Mouse (Mus musculus) hindbrain, embryonic 16.5 days (tissue): ENCODE measurements at regions not wholly inside any gene's neighbourhood (a gene's known extent, or its start where the extent isn't known, plus 50 kb on each side); places are given as distances from the start of the nearest gene placed in this dataset.

Experiments
- ATAC-seq: fragments of 200-750 bp; cut with Nextera tagmentation; 2 replicates; pipeline ENCODE4 v1.8.0; 2017; ENCODE audit warnings: moderate TSS enrichment, moderate library complexity
- H3K27ac ChIP-seq: fragments of 300-500 bp; sonication (generic); 2 replicates; pipeline ENCODE4 v1.5.1; 2014; ENCODE audit warnings: low read depth, mild to moderate bottlenecking, control low read depth, low read length, moderate library complexity
- H3K27me3 ChIP-seq: fragments of 300-500 bp; sonication (generic); replicated peaks from 2 replicates; pipeline ENCODE4 v1.6.1; 2014; ENCODE audit warnings: low read length; ENCODE audit not compliant: control insufficient read depth, insufficient read depth
- H3K36me3 ChIP-seq: fragments of 300-500 bp; sonication (generic); 2 replicates; pipeline ENCODE4 v1.6.1; 2014; ENCODE audit warnings: mild to moderate bottlenecking, low read length, moderate library complexity, mixed read lengths; ENCODE audit not compliant: control insufficient read depth, insufficient read depth
- H3K4me1 ChIP-seq: fragments of 300-500 bp; sonication (generic); 2 replicates; pipeline ENCODE4 v1.6.1; 2014; ENCODE audit warnings: low read depth, low read length; ENCODE audit not compliant: control insufficient read depth, insufficient read depth
- H3K4me2 ChIP-seq: fragments of 300-500 bp; sonication (generic); 2 replicates; pipeline ENCODE4 v1.6.1; 2014; ENCODE audit warnings: mild to moderate bottlenecking, low read length, control low read depth, moderate library complexity
- H3K4me3 ChIP-seq: fragments of 300-500 bp; sonication (generic); 2 replicates; pipeline ENCODE4 v1.5.1; 2014; ENCODE audit warnings: mild to moderate bottlenecking, low read length, control low read depth, moderate library complexity
- H3K9ac ChIP-seq: fragments of 300-500 bp; sonication (generic); 2 replicates; pipeline ENCODE4 v1.6.1; 2014; ENCODE audit warnings: low read depth, mild to moderate bottlenecking, control low read depth, low read length, moderate library complexity
- H3K9me3 ChIP-seq: fragments of 300-500 bp; sonication (generic); 2 replicates; pipeline ENCODE4 v1.6.1; 2014; ENCODE audit warnings: mild to moderate bottlenecking, low read length, moderate library complexity; ENCODE audit not compliant: control insufficient read depth
- WGBS: fragments of 180-500 bp; shearing (Covaris S2); extraction: QIAGEN DNeasy Blood & Tissue Kit; methylation state at CpG from one replicate; pipeline ENCODE4 v1.1.7; 2014; 5-methylcytosine and 5-hydroxymethylcytosine counted together

DNA sequence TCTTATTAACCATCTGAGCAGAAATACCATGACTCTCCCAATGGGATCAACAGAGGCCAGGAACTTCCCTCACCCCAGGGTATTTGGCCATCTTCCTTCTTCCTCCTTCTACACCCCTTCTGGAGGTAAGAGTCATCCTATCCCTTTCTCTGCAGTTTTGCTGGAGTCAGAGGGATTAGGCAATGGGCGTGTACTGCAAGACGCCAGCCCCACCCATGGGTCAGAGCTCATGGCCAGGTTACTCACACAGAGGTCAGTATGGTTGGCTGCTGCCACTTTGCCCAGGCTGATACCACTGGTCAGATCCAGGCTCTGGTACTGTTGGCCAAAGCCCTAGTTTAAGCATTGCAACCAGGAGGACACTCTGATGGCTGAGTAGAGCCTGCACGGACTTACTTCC lies 157.3 kb upstream of the Nrip1 start:
- Histone ChIP-seq H3K27me3 (no peaks in the 10 kb centered on the region), H3K36me3 (no peaks in the 10 kb centered on the region), H3K4me1 (no peaks in the 10 kb centered on the region), H3K4me3 (no peak overlapping the region), H3K9ac (no peak overlapping the region), H3K27ac (no peak overlapping the region), H3K4me2 (no peak overlapping the region), H3K9me3 (no peaks in the 10 kb centered on the region)
- no peak for ATAC-seq
- 94% methylated on average over 3 of the region's 3 CpGs for WGBS

- ATAC-seq: no peak
- 90% methylated on average over 4 of the region's 4 CpGs for WGBS
- no peaks in the 10 kb centered on the region for H3K36me3 ChIP-seq
Observed at GRCm38 (mm10) chr16:76529613-76530012, 156.0 kb upstream of the Nrip1 start.

GRCm38 (mm10) chr16:76527106-76527949 lies 153.7 kb upstream of the Nrip1 start:
- no peaks in the 10 kb centered on the region for H3K36me3 ChIP-seq
- H3K4me3 ChIP-seq: no peak overlapping the region
- H3K9ac ChIP-seq: no peak overlapping the region
- no peak overlapping the region for H3K4me2 ChIP-seq
- H3K27me3 ChIP-seq: no peaks in the 10 kb centered on the region
- ATAC-seq: no peak
- H3K9me3 ChIP-seq: no peaks in the 10 kb centered on the region
- H3K4me1 ChIP-seq: no peaks in the 10 kb centered on the region
- no peak overlapping the region for H3K27ac ChIP-seq
- WGBS: 94% methylated on average over 6 of the region's 6 CpGs

More at GRCm38 (mm10) chr16:76529613-76530012, 156.0 kb upstream of the Nrip1 start:
- H3K4me1 ChIP-seq: no peaks in the 10 kb centered on the region
- H3K27ac ChIP-seq: no peak overlapping the region
- H3K9ac ChIP-seq: no peak overlapping the region
- H3K27me3 ChIP-seq: no peaks in the 10 kb centered on the region
- no peak overlapping the region for H3K4me3 ChIP-seq
- H3K4me2 ChIP-seq: no peak overlapping the region
- no peaks in the 10 kb centered on the region for H3K9me3 ChIP-seq

- 82% methylated on average over 5 of the region's 5 CpGs for WGBS
- H3K4me3 ChIP-seq: no peak overlapping the region
Observed at GRCm38 (mm10) chr16:76525563-76525962, 151.9 kb upstream of the Nrip1 start.

DNA sequence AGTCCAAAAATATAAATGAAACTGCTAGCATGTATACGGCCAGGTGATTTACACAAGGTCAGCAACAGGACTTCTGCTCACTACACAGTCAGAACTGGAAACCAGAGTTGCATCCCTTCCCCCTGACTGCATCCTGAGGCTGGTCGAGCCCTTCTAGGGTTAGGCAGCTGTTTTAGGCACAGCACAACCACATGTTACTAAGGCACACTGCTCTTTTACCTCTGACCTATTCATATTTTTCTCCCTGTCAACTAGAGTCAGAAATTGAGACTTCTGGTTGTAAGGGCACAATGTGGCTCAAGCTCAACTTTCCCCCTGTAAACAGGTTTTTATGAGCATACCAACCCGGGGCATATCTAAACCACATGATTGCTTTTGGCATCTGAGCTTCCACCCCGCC lies 151.3 kb upstream of the Nrip1 start:
- H3K4me2 ChIP-seq: no peak overlapping the region
- no peaks in the 10 kb centered on the region for H3K36me3 ChIP-seq
- no peak for ATAC-seq
- H3K27me3 ChIP-seq: no peaks in the 10 kb centered on the region
- no peak overlapping the region for H3K4me3 ChIP-seq
- no peaks in the 10 kb centered on the region for H3K9me3 ChIP-seq
- 87% methylated on average over 4 of the region's 4 CpGs for WGBS
- H3K9ac ChIP-seq: no peak overlapping the region
- no peaks in the 10 kb centered on the region for H3K4me1 ChIP-seq
- no peak overlapping the region for H3K27ac ChIP-seq

More at GRCm38 (mm10) chr16:76525563-76525962, 151.9 kb upstream of the Nrip1 start:
- no peak overlapping the region for H3K27ac ChIP-seq
- H3K9me3 ChIP-seq: no peaks in the 10 kb centered on the region
- no peaks in the 10 kb centered on the region for H3K36me3 ChIP-seq
- no peaks in the 10 kb centered on the region for H3K27me3 ChIP-seq
- ATAC-seq: no peak
- H3K4me2 ChIP-seq: no peak overlapping the region
- H3K9ac ChIP-seq: no peak overlapping the region
- H3K4me1 ChIP-seq: no peaks in the 10 kb centered on the region

- 97% methylated on average over 6 of the region's 6 CpGs for WGBS
- Histone ChIP-seq H3K4me2 (no peak overlapping the region), H3K9me3 (no peaks in the 10 kb centered on the region), H3K27ac (no peak overlapping the region), H3K36me3 (no peaks in the 10 kb centered on the region), H3K4me1 (no peaks in the 10 kb centered on the region), H3K9ac (no peak overlapping the region), H3K27me3 (no peaks in the 10 kb centered on the region), H3K4me3 (no peak overlapping the region)
- ATAC-seq: no peak
Observed at GRCm38 (mm10) chr16:76521142-76521541, 147.5 kb upstream of the Nrip1 start.

- 59% methylated on average over 3 of the region's 3 CpGs for WGBS
Observed at GRCm38 (mm10) chr16:76520643-76520993, 147.0 kb upstream of the Nrip1 start.

DNA sequence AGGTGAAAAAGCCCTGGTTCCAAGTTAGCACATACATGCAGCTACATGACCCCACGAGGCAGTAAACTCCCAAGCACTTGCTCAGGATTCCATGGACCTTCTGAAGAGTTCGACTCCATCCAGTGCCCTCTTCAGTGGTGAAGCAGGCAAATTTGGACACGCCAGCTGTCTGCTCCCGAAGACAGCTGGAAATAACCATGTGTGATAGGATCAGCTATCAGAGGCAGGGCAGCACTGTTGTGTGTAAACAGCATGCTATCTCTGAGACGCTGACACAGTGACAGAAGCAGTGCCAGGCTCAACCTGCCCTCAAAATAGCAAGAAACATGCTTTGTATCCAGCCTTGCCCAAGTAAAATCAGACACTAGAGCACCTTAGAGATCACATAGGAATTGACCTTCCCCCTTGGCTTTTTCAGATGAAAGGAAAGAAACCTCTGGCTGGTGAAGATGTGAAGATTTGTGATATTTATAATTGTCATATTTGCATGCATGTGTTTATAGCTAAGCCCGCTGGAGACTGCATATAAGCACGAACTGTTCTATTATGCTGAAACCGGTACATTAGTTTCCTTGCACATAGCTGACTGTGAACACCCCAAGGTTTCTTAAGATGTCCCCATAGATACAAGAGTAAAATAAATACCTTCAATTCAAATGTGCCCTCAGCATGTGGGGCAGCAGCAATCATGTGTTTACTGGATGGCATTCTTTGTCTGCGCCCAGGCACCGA lies 146.4 kb upstream of the Nrip1 start:
- H3K4me3 ChIP-seq: no peak overlapping the region
- 75% methylated on average over 10 of the region's 10 CpGs for WGBS
- no peak overlapping the region for H3K27ac ChIP-seq
- peak; percentile 56 for ATAC-seq
- H3K9me3 ChIP-seq: no peaks in the 10 kb centered on the region
- no peak overlapping the region for H3K4me2 ChIP-seq
- no peaks in the 10 kb centered on the region for H3K4me1 ChIP-seq
- H3K36me3 ChIP-seq: no peaks in the 10 kb centered on the region
- no peaks in the 10 kb centered on the region for H3K27me3 ChIP-seq
- H3K9ac ChIP-seq: no peak overlapping the region

More at GRCm38 (mm10) chr16:76520643-76520993, 147.0 kb upstream of the Nrip1 start:
- Histone ChIP-seq H3K4me1 (no peaks in the 10 kb centered on the region), H3K27ac (no peak overlapping the region), H3K4me2 (no peak overlapping the region), H3K36me3 (no peaks in the 10 kb centered on the region), H3K9me3 (no peaks in the 10 kb centered on the region), H3K27me3 (no peaks in the 10 kb centered on the region), H3K4me3 (no peak overlapping the region), H3K9ac (no peak overlapping the region)
- ATAC-seq: peak; percentile 58

DNA sequence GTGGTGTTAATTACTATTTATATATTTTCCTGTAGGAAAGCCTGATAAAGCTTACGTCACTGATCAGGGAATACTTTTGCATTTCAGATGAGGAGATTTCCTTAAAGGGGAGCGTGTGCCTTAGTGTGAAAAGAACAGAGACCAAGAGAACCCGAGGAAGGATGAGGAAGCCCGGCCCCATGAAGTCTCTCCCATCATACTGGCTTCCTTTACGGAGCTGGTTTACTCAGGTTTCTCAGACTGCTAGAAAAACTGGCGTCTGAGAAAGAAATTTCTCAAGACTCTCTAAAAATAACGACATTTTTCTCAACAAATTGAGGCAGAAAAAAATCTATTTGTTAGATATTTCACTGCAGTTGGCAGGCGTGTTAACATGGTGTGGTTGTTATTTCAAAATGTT lies 137.2 kb upstream of the Nrip1 start:
- ATAC-seq: no peak
- H3K4me2 ChIP-seq: no peak overlapping the region
- no peak overlapping the region for H3K4me3 ChIP-seq
- H3K27ac ChIP-seq: no peak overlapping the region
- no peaks in the 10 kb centered on the region for H3K9me3 ChIP-seq
- no peaks in the 10 kb centered on the region for H3K36me3 ChIP-seq
- no peaks in the 10 kb centered on the region for H3K27me3 ChIP-seq
- WGBS: 73% methylated on average over 8 of the region's 8 CpGs
- no peaks in the 10 kb centered on the region for H3K4me1 ChIP-seq
- no peak overlapping the region for H3K9ac ChIP-seq
